Mouse (Mus musculus): ENCODE measurements at regions not wholly inside any gene's neighbourhood (a gene's known extent, or its start where the extent isn't known, plus 50 kb on each side); places are given as distances from the start of the nearest gene placed in this dataset.

- TF ChIP-seq POLR2A (IDR thresholded peaks at IDR 0.05; ENCODE audit: borderline replicate concordance, extremely low read depth, low read depth, low read length) (no peak), CTCF (IDR thresholded peaks at IDR 0.05; ENCODE audit: insufficient read depth, low read length) (no peak)
Observed at GRCm38 (mm10) chr4:69781258-69781657, 629.0 kb downstream of the Cdk5rap2 start.

All from lung, adult 2 months (tissue).